Mouse (Mus musculus) lung, postnatal 0 days (tissue): ENCODE data around the gene Abcc4.

Experiments used
- CTCF ChIP-seq: IDR thresholded peaks from 2 replicates; pipeline ENCODE4 v1.5.1; 2016; ENCODE audit warnings: antibody characterized with exemption, mild to moderate bottlenecking
- EP300 ChIP-seq: IDR thresholded peaks from 2 replicates; pipeline ENCODE4 v1.6.1; 2016; ENCODE audit warnings: antibody characterized with exemption, mild to moderate bottlenecking, control low read depth

- TF ChIP-seq CTCF (peak; percentile 38), EP300 (no peak)
These were observed at the start of gene Abcc4 for GRCm38 (mm10) chr14:118705808-118706731.
